Mouse (Mus musculus) kidney, adult 2 months (tissue): Measurements from ENCODE around the gene Grn.

Experiments used
- CTCF ChIP-seq: fragments of 200-500 bp; conservative IDR thresholded peaks from 2 replicates; pipeline ENCODE4 v1.5.1; 2011; ENCODE audit warnings: low read depth, mild to moderate bottlenecking, control low read depth, low read length, moderate library complexity, mixed read lengths; ENCODE audit not compliant: insufficient read depth, insufficient read length
- POLR2A ChIP-seq: fragments of 200-500 bp; IDR thresholded peaks from one replicate; pipeline ENCODE4 v1.6.1; 2011; ENCODE audit warnings: low read depth, low read length, control low read depth

- no peak for TF ChIP-seq CTCF
- TF ChIP-seq POLR2A: no peak
Measured at GRCm38 (mm10) chr11:102401898-102402500, 28.1 kb upstream of the Grn start.
